Mouse (Mus musculus): ENCODE data around the gene AY761185.
"Not testable (repeated sequence)": the region's sequence is repeated elsewhere in the genome, so short reads cannot be mapped to it uniquely, and the experiment has no call there.

The AY761185 gene

GRCm38 (mm10) chr8:20944610-20945009 lies at the start of gene AY761185:
AY761185 (minus strand) TSS chr8:20944710.
- DNase-seq = no peak

GRCm38 (mm10) chr8:20994042-20994441 lies 49.5 kb upstream of the AY761185 start:
- not testable (repeated sequence) for DNase-seq

GRCm38 (mm10) chr8:20979846-20980245 lies 35.3 kb upstream of the AY761185 start:
- no peak for DNase-seq

GRCm38 (mm10) chr8:20964531-20964930 lies 20.0 kb upstream of the AY761185 start:
- DNase-seq = no peak

- no peak for DNase-seq
Observed at GRCm38 (mm10) chr8:20921971-20922370, 22.5 kb downstream of the AY761185 start, which contains the start of gene Gm6040. Gm6040 (minus strand) TSS chr8:20922071.

- no peak for DNase-seq
Observed at GRCm38 (mm10) chr8:20912288-20912687, 32.2 kb downstream of the AY761185 start.

- no peak for DNase-seq
Observed at GRCm38 (mm10) chr8:20908256-20908655, 36.3 kb downstream of the AY761185 start.

- no peak for DNase-seq
Observed at GRCm38 (mm10) chr8:20907119-20907518, 37.4 kb downstream of the AY761185 start.

GRCm38 (mm10) chr8:20902527-20902926 lies 42.0 kb downstream of the AY761185 start, which contains the start of gene Gm15056:
Gm15056 (minus strand) TSS chr8:20902627.
- DNase-seq = no peak
